Mouse (Mus musculus) olfactory bulb, adult 2 months (tissue): Measurements from ENCODE around the gene Klhl22.

Source experiments
- CTCF ChIP-seq: fragments of 200-500 bp; IDR thresholded peaks from 2 replicates; pipeline ENCODE4 v1.5.1; 2012; ENCODE audit warnings: low read depth, mild to moderate bottlenecking, low read length, moderate library complexity; ENCODE audit not compliant: insufficient read depth
- POLR2A ChIP-seq: fragments of 200-500 bp; IDR thresholded peaks from 2 replicates; pipeline ENCODE4 v1.6.1; 2012; ENCODE audit warnings: mild to moderate bottlenecking, low read depth, low read length, moderate library complexity; ENCODE audit not compliant: insufficient read depth

- TF ChIP-seq CTCF = no peak
- TF ChIP-seq POLR2A = no peak
Observed at GRCm38 (mm10) chr16:17838051-17838450, 78.6 kb downstream of the Klhl22 start, which contains the start of gene Car15.
